Mouse (Mus musculus) G1E (cell line): Measurements from ENCODE around the gene Ncor2. TPM values are rescaled to one million over a fixed set of nuclear protein-coding genes. Genes with fewer than 3 reads are reported as not detected.

ENCODE experiments used
- ATAC-seq: 2 replicates; pipeline ENCODE4 v1.8.0; 2016; ENCODE audit warnings: mild to moderate bottlenecking; ENCODE audit not compliant: insufficient number of reproducible peaks, poor library complexity, low FRiP score, severe bottlenecking; ENCODE audit errors: extremely low read depth
- DNase-seq: peaks from one replicate; pipeline ENCODE4 v3.0.0; 2012; ENCODE audit warnings: low spot score
- H3K27me3 ChIP-seq: 2 replicates; pipeline ENCODE4 v1.6.1; 2012; ENCODE audit warnings: mild to moderate bottlenecking, low read length, inconsistent platforms; ENCODE audit not compliant: insufficient read depth
- H3K36me3 ChIP-seq: replicated peaks from 2 replicates; pipeline ENCODE3; 2012; ENCODE audit warnings: mild to moderate bottlenecking, inconsistent platforms
- H3K4me1 ChIP-seq: 2 replicates; pipeline ENCODE4 v1.6.1; 2012; ENCODE audit warnings: low read depth, low read length, inconsistent platforms, mixed read lengths; ENCODE audit not compliant: insufficient read depth
- H3K4me3 ChIP-seq: 2 replicates; pipeline ENCODE4 v1.5.1; 2012; ENCODE audit warnings: low read depth, mild to moderate bottlenecking, inconsistent platforms, low read length, moderate library complexity, mixed read lengths
- H3K9me3 ChIP-seq: replicated peaks from 2 replicates; pipeline ENCODE4 v1.6.1; 2012; ENCODE audit warnings: inconsistent platforms
- CTCF ChIP-seq: IDR thresholded peaks from 2 replicates; pipeline ENCODE4 v1.5.1; 2012; ENCODE audit warnings: low read depth, low read length, inconsistent platforms, mixed read lengths
- GATA1 ChIP-seq: IDR thresholded peaks from 2 replicates; pipeline ENCODE4 v1.6.1; 2012; ENCODE audit warnings: borderline replicate concordance, low read length, inconsistent platforms, mixed read lengths
- GATA2 ChIP-seq: IDR thresholded peaks from 2 replicates; pipeline ENCODE4 v1.6.1; 2012; ENCODE audit warnings: low read depth, low read length, inconsistent platforms, borderline replicate concordance
- POLR2AphosphoS5 ChIP-seq: IDR thresholded peaks from 2 replicates; pipeline ENCODE4 v1.6.1; 2012; ENCODE audit warnings: low read depth, low read length, inconsistent platforms; ENCODE audit not compliant: insufficient replicate concordance
- TAL1 ChIP-seq: conservative IDR thresholded peaks from 2 replicates; pipeline ENCODE4 v1.6.1; 2012; ENCODE audit warnings: low read depth, low read length, inconsistent platforms, mixed read lengths
- polyA plus RNA-seq: library from polyadenylated mRNA; stranded (reverse); fragments of >175 nt; gene quantifications from 2 replicates; pipeline ENCODE4 v1.2.3, GENCODE M21; 2012
- total RNA-seq, 2 experiments: library from RNA; stranded (forward) in 1 of 2; stranded (reverse) in 1 of 2; fragments of 200-1000 nt in 1 of 2; fragments of >200 nt in 1 of 2; fragmentation: Nextera tagmentation in 1 of 2; gene quantifications; 2 replicates each; pipeline ENCODE4 v1.2.3; 2014 to 2017

The Ncor2 gene
- total and polyA plus RNA-seq, 3 experiments: 0.09 TPM; not detected in 2

DNA sequence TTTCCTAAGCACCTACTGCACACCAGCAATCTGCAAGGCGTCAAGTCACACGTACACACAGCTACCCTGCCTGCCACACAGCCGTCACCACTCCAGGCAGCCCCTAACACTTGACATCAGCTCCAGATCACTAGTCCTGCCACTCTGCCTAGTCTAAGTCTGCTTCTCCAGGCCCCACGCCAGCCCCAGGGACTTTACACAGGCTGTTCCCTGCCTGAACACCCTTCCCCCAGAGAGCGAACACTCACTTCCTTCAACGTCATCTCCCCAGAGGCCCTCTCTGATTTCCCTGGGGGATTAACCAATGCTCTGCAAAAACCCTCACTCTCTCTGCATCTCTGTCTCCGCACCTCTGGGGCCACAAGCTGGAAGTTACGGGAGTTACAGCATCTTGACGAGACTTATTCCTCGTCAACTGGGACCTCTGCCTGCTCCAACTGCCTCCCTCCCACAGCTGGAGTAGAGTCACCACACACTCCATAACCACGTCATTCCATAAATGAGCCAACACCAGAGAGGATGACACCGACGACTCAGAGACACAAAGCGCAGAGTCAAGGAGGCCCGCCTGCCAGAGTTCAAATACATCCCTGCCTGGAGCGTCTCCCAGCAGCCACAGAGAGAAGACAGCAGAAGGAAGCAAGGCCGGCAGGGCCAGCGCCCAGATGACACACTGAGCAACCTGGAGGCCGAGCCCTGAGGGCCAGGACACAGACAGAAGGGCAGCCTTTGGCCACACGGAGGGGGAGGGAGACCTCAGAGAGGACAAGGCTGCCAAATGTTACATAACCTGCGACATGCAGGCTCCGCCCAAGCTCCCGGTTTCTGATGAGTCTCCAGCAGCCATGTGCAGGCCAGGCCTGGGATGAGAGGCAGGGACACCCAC lies 126.2 kb downstream of the Ncor2 start:
- Histone ChIP-seq H3K4me1 (no peaks in the 10 kb centered on the region), H3K27me3 (no peaks in the 10 kb centered on the region), H3K36me3 (no peaks in the 10 kb centered on the region), H3K4me3 (no peak overlapping the region; the same call in 1 of the 2 replicates), H3K9me3 (peaks cover 99% of the 10 kb centered on the region)
- DNase-seq (no peak), ATAC-seq (no peak)
- no peak for TF ChIP-seq GATA1
- no peak for TF ChIP-seq CTCF
- no peak for TF ChIP-seq GATA2
- TF ChIP-seq TAL1: no peak
- no peak for TF ChIP-seq POLR2AphosphoS5

DNA sequence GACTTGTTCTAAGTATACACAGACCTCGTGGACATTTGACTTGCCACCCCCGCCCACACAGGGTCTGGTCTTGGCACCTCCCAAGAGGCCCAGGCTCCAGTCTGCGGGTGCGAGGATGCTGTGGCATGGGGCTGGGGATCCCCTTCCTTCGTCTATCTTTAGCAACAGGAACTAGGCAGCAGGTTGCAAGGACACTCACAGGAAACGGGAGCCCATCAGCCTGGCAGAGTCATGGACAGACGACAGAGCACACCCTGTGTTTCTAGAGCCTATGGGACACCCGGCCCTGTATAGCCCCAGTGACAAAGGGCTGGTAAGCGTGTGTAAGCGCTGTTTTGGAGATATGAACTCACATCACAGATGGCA lies 126.8 kb downstream of the Ncor2 start:
- ATAC-seq: no peak
- Histone ChIP-seq H3K4me1 (no peaks in the 10 kb centered on the region), H3K27me3 (no peaks in the 10 kb centered on the region), H3K9me3 (peaks cover 99% of the 10 kb centered on the region), H3K4me3 (no peak overlapping the region), H3K36me3 (no peaks in the 10 kb centered on the region)
- DNase-seq: no peak
- TF ChIP-seq CTCF: no peak
- no peak for TF ChIP-seq GATA2
- no peak for TF ChIP-seq GATA1
- TF ChIP-seq POLR2AphosphoS5: no peak
- TF ChIP-seq TAL1: no peak

DNA sequence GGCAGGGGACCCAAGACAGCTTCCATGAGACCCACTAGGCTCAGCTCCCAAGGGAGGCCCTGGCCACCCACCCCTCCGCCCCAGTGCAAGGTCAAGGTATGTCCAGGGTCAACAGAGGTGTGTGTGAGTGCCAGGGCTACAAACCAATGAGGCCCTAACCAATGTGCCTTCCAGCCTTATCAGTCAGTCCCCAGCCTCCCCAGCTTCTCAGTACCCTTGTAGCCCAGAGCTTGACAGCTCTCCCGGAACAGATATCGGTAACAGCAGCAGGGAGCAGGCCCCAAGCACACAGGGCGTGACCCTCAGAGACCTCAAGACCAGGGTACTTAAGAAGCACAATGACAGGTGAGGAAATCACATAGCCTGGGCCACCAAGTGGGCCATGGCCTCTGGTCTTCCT lies 129.5 kb downstream of the Ncor2 start:
- Histone ChIP-seq H3K4me1 (no peaks in the 10 kb centered on the region), H3K36me3 (no peaks in the 10 kb centered on the region), H3K27me3 (no peaks in the 10 kb centered on the region), H3K4me3 (no peak overlapping the region), H3K9me3 (peaks cover 99% of the 10 kb centered on the region)
- no peak for DNase-seq
- TF ChIP-seq POLR2AphosphoS5: no peak
- no peak for TF ChIP-seq TAL1
- no peak for TF ChIP-seq GATA2
- TF ChIP-seq GATA1: no peak
- no peak for TF ChIP-seq CTCF
- ATAC-seq: no peak

DNA sequence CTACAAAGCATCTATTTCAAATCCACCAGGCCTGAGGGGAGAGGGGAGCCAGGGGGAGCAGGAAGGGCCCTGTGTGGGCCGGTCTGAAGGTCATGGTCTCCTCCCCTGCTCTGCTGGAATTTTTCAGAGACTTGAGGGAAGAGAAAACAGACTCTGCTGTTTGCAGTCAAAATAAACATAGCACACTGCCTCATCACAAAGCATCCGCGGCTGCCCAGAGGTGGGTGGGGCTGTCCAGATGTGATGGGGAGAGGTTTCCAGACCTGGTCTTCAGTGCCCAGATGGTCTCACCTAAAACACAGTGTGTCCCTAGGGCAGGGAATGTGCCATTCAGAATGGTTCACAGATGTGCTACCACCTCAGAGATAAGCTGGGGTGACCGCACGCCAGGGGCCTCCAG lies 132.6 kb downstream of the Ncor2 start:
- DNase-seq (no peak), ATAC-seq (no peak)
- no peak for TF ChIP-seq TAL1
- no peak for TF ChIP-seq POLR2AphosphoS5
- TF ChIP-seq GATA2: no peak
- no peak for TF ChIP-seq GATA1
- no peak for TF ChIP-seq CTCF
- Histone ChIP-seq H3K36me3 (no peaks in the 10 kb centered on the region), H3K9me3 (peaks cover 98% of the 10 kb centered on the region), H3K4me1 (no peaks in the 10 kb centered on the region), H3K4me3 (no peak overlapping the region), H3K27me3 (no peaks in the 10 kb centered on the region)

DNA sequence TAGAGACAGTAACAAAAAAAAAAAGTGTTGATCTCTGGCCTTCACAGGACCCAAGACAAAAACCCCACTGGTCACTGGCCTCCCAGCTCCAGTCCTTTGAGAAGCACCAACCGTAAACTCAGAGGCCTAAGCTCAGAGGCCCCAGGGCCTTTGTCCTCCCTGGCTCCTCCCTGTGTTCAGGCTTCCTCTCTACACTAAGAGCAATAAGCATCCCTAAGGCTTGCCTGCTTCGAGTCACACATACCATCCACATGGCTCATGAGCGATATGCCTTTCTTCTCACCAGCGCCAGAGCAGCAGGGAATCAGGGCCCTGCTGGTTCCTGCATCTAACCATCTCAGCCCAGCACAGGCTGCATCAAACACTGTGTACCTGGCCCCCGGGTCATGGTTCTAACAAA lies 133.8 kb downstream of the Ncor2 start:
- Histone ChIP-seq H3K9me3 (peaks cover 98% of the 10 kb centered on the region), H3K4me1 (no peaks in the 10 kb centered on the region), H3K4me3 (no peak overlapping the region; the same call in 1 of the 2 replicates), H3K36me3 (no peaks in the 10 kb centered on the region), H3K27me3 (no peaks in the 10 kb centered on the region)
- DNase-seq (no peak), ATAC-seq (no peak)
- TF ChIP-seq GATA1: no peak
- TF ChIP-seq POLR2AphosphoS5: no peak
- TF ChIP-seq GATA2: no peak
- no peak for TF ChIP-seq CTCF
- no peak for TF ChIP-seq TAL1

DNA sequence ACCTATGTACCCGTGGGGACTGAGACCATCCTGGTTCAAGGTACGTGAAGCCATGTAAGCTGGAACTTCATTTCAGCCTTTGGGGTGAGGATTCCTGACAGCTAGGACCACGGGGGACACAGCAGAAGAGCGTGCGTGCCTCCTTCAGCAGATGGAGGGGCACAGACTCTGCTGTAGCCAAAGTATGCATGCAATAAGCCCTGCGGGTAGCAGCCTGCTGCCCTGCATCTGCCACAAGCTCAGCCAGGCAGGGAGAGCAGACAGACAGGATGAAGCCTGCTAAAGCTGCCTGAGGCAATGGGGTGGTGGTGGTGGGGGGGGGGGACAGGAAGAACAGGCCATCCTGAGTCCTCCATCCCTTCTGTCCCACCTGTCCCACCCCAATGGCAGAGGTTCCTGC lies 135.6 kb downstream of the Ncor2 start:
- TF ChIP-seq TAL1 (no peak), CTCF (no peak), POLR2AphosphoS5 (no peak), GATA2 (no peak), GATA1 (no peak)
- Histone ChIP-seq H3K4me3 (no peak overlapping the region), H3K9me3 (peaks cover 98% of the 10 kb centered on the region), H3K36me3 (no peaks in the 10 kb centered on the region), H3K4me1 (no peaks in the 10 kb centered on the region), H3K27me3 (no peaks in the 10 kb centered on the region)
- no peak for DNase-seq
- ATAC-seq: no peak
